Mouse (Mus musculus) brain, embryonic 14.5 days (tissue): Measurements from ENCODE around the gene Hcfc2. TPM values are rescaled to one million over a fixed set of nuclear protein-coding genes. Genes with fewer than 3 reads are reported as not detected.

Experiments used
- DNase-seq: peaks from one replicate; pipeline ENCODE4 v3.0.0-alpha.2; 2011; ENCODE audit warnings: low read depth
- CTCF ChIP-seq: fragments of 200-500 bp; IDR thresholded peaks from 2 replicates; pipeline ENCODE4 v1.5.1; 2012; ENCODE audit warnings: inconsistent platforms, mild to moderate bottlenecking, moderate library complexity, borderline replicate concordance; ENCODE audit not compliant: insufficient read depth, insufficient read length; ENCODE audit errors: extremely low read depth
- POLR2A ChIP-seq: fragments of 200-500 bp; IDR thresholded peaks from 2 replicates; pipeline ENCODE4 v1.6.1; 2012; ENCODE audit warnings: mild to moderate bottlenecking, inconsistent platforms, borderline replicate concordance; ENCODE audit not compliant: poor library complexity, insufficient read depth, insufficient read length, severe bottlenecking; ENCODE audit errors: extremely low read depth
- polyA plus RNA-seq: library from polyadenylated mRNA; depleted of rRNA; stranded (reverse); fragments of >200 nt; gene quantifications from 2 replicates; pipeline ENCODE4 v1.2.3, GENCODE M21; 2012; rRNA removed

Gene Hcfc2
- 28.5 and 31.8 TPM in 2 replicates for polyA plus RNA-seq

- no peak for DNase-seq
- TF ChIP-seq POLR2A = no peak
- no peak for TF ChIP-seq CTCF
Observed at GRCm38 (mm10) chr10:82695956-82696355, at the start of gene Hcfc2. Gene Hcfc2, plus strand, starts transcription at chr10:82696160.

GRCm38 (mm10) chr10:82647205-82647811 is 48.7 kb upstream of the Hcfc2 start:
- no peak for DNase-seq
- no peak for TF ChIP-seq POLR2A
- no peak for TF ChIP-seq CTCF

- no peak for TF ChIP-seq CTCF
- no peak for TF ChIP-seq POLR2A
- DNase-seq = no peak
Observed at GRCm38 (mm10) chr10:82651221-82651620, 44.7 kb upstream of the Hcfc2 start.

- no peak for DNase-seq
- TF ChIP-seq CTCF (no peak), POLR2A (no peak)
Observed at GRCm38 (mm10) chr10:82652625-82653024, 43.3 kb upstream of the Hcfc2 start.

- DNase-seq = no peak
- no peak for TF ChIP-seq POLR2A
- no peak for TF ChIP-seq CTCF
Observed at GRCm38 (mm10) chr10:82654581-82654980, 41.4 kb upstream of the Hcfc2 start.

GRCm38 (mm10) chr10:82661820-82662219 is 34.1 kb upstream of the Hcfc2 start:
- TF ChIP-seq POLR2A (no peak), CTCF (no peak)
- DNase-seq = no peak

GRCm38 (mm10) chr10:82662267-82662990 is 33.5 kb upstream of the Hcfc2 start:
- DNase-seq = peak; percentile 91
- TF ChIP-seq CTCF (no peak), POLR2A (no peak)

GRCm38 (mm10) chr10:82663289-82663688 is 32.7 kb upstream of the Hcfc2 start:
- DNase-seq = no peak
- TF ChIP-seq POLR2A (no peak), CTCF (no peak)

GRCm38 (mm10) chr10:82665951-82666350 is 30.0 kb upstream of the Hcfc2 start:
- no peak for DNase-seq
- no peak for TF ChIP-seq CTCF
- no peak for TF ChIP-seq POLR2A

- peak; percentile 95 for DNase-seq
- TF ChIP-seq CTCF (peak; percentile 88), POLR2A (no peak)
Observed at GRCm38 (mm10) chr10:82666436-82667234, 29.3 kb upstream of the Hcfc2 start.

GRCm38 (mm10) chr10:82670205-82670604 is 25.8 kb upstream of the Hcfc2 start:
- no peak for DNase-seq
- no peak for TF ChIP-seq CTCF
- TF ChIP-seq POLR2A = no peak
